Mouse (Mus musculus): ENCODE results near the gene Nhlrc4. TPM values are rescaled to one million over a fixed set of nuclear protein-coding genes. Genes with fewer than 3 reads are reported as not detected.

Nhlrc4 gene
- total RNA-seq, 2 experiments from 2014 or later = 0.30 TPM; not detected in 1

DNA sequence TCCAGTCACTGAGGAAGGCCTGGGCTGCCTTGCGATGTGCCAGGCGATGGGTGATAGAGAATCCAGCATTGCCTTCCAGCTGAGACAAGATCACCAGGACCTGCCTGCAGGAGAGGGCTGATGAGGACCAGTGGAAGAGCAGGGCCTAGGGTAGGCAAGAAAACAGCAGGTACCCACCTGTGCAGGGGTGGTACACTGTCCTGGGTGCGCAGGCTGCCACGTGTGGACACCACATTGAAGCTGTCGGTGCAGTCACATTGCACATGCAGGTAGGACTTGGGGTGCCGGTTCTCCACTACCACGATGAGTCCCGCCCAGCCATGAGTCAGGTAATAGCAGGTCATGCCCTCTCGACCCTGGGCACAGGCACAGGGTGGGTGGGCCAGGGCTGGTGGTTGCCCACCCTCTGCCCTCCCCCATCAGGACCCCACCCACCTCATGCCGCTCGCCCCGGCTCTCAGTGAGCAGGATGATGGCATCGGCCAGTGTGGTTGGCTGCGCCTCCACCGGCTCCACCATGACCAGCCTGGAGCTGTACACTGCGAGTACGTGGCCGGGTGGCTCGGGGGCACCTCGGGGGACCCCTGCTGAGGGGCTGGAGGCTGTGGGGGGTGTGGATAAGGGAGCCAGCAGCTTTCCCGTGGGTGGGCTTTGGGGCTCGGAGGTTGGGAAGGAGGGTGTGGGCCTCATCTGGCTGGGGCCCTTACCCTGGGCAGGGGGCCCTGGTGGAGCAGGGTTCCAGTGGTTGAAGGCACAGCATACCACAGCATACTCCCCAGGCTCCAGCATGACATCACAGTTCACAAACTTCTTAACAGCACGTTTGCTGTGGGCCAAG lies 15.1 kb upstream of the Nhlrc4 start:
- intact Hi-C loops (cut with DNase I) = no loop called here
- no peak for DNase-seq (ENCODE audit: low spot score in 2 of 2)

DNA sequence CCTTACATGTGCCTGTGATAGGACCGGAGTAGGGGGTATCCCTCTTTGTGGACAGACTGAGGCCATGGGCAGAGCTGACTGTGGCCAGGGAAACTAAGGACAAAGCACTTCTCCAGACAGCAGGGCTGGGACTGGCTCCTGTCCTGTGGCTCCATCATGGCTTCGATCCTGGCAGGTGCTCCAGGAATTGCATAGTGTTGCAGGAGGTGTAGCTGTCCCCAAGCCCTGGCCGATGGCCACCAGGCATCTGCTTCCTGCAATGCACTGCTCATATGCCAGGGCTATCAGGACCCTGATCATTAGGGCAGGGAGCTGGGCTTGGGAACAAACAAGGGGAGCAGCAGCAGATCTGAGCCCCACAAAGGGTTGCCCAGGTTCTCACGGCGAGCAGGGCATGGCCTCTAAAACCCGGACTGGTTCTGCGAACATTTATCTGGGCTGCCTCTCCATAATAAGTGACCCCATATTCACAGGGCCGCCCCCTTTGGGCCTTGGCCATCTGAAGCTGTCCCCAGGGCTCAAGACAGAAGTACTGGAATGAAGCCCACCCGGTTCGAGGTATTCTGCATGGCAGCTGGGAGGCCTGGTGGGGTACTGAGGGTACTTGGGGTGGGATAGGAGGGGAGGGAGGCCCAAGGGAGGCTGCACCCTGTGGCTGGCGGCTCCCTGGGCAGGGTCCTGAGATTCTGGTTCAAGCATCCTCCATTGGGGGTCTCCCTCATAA lies 14.2 kb upstream of the Nhlrc4 start:
- DNase-seq (ENCODE audit: low spot score in 2 of 2) = no peak
- intact Hi-C loops (cut with DNase I) = no loop called here

DNA sequence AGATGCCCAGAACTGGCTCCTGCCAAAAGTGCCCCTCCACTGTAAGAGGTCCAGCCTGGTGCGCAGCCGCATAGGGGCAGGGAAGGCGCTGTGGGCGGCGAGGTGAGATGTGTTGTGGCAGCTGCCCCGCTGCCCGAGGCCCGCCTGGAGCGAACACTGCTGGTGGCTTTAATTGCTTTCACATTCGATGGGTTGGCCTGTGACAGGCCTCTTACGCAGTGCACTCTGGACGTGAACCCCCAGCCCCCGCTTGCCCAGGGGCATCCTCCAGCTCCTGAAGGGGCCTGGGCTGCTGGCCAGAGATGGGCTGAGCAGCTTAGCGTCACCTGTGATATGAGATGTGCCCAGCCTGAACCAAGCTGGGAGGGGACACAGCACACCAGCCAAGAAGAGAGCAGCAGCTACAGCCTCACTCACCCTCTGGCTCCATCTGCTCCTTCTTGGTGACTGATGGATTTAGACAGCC lies 12.9 kb upstream of the Nhlrc4 start:
- no peak for DNase-seq (ENCODE audit: low spot score in 2 of 2)
- intact Hi-C loops (cut with DNase I) = no loop called here

DNA sequence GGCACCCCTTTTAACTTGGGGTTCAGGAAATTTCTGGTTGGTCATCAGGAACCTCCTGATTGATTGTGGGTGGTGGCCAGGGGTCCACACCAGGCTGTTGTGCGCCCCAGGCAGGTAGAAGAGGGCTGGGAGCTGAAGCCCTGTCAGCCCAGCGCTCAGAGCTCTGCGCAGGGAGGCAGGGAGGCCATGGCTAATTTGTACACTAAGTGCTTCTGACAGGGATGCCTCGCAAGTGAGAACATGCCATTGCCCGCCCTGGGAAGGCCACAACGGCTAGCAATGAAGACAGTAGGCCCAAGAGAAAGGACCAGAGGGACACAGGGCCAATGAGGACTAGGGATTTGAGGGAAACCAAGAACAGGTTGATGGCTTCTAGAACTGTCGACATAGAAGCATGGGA lies 11.9 kb upstream of the Nhlrc4 start:
- intact Hi-C loops (cut with DNase I) = no loop called here
- no peak for DNase-seq (ENCODE audit: low spot score in 2 of 2)

DNA sequence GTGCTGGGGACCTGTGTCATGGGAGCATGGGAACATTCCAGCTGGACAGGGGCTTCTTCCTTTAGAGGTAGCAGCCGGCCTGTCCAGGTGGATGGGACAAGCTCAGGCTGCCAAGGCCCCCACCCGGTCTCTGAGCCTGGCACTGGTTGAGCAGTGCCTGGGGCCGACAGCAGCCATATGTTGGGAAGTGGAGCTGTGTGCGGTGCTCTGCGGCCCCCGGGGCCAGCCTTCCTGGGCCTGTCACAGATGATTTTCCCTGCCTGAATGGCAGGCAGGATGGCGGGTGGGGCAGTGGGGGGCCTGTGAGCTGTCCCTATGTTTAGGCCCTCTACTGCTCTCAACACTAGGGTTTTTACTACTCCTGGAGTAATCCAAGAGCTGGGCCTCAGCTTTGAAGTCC lies 11.4 kb upstream of the Nhlrc4 start:
- intact Hi-C loops (cut with DNase I) = no loop called here

DNA sequence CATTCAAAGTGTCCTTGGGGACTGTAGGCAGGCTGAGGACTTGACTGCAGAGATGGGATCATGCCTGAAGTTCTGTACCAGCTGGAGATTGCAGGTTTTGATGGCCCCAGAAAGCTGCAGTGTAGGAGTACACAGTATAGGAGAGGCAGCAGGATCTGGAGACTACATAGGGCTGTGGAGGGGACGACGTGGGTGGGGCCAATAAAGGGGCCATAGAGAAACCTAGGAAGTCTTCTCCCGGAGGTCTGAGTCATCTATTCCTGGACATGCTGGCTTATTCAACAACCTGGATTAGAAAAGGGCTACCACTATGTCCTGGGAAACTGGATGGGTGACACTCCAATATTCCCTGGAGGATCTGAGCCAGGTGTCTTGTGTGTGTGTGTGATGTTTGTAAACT lies 11.0 kb upstream of the Nhlrc4 start:
- intact Hi-C loops (cut with DNase I) = no loop called here
- no peak for DNase-seq (ENCODE audit: low spot score in 2 of 2)

More for the DNA sequence above, 11.4 kb upstream of the Nhlrc4 start:
- no peak for DNase-seq (ENCODE audit: low spot score in 2 of 2)

DNA sequence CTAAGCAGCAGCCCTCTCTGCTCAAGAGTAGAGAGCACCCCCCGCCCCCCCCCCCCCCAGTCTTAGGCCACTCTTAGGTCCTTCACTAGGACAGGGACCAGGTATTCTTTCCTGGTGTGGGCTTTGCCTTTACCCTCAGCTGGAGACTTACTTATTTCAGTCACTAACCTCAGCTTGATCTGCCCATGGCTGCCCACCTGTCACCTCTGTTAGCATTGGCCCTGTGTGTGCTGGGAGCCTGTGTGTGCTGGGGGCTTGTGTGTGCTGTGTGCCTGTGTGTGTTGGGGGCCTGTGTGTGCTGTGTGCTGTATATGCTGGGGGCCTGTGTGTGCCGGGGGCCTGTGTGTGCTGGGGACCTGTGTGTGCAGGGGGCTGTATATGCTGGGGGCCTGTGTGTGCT lies 9.9 kb upstream of the Nhlrc4 start:
- intact Hi-C loops (cut with DNase I) = no loop called here
- no peak for DNase-seq (ENCODE audit: low spot score in 2 of 2)

DNA sequence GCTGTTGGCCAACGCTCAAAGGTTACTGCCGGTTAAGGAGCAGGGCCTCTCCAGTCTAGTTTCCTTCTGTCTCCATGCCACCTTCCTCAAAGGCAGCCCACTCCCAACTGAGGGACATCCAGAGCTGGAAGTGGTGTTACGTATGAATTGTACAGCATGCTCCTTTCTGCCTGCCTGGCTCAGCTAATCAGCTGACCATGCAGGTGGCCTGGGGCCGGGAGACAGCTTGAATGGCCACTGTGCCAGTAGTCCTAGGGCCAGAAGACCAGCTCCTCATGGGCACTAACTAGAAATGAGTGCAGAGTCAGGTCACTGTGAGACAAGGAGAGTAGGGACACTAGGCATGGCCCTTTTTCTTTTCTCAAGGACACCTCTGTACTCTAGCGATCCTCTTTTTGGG lies 8.4 kb upstream of the Nhlrc4 start:
- no peak for DNase-seq (ENCODE audit: low spot score in 2 of 2)
- intact Hi-C loops (cut with DNase I) = no loop called here

DNA sequence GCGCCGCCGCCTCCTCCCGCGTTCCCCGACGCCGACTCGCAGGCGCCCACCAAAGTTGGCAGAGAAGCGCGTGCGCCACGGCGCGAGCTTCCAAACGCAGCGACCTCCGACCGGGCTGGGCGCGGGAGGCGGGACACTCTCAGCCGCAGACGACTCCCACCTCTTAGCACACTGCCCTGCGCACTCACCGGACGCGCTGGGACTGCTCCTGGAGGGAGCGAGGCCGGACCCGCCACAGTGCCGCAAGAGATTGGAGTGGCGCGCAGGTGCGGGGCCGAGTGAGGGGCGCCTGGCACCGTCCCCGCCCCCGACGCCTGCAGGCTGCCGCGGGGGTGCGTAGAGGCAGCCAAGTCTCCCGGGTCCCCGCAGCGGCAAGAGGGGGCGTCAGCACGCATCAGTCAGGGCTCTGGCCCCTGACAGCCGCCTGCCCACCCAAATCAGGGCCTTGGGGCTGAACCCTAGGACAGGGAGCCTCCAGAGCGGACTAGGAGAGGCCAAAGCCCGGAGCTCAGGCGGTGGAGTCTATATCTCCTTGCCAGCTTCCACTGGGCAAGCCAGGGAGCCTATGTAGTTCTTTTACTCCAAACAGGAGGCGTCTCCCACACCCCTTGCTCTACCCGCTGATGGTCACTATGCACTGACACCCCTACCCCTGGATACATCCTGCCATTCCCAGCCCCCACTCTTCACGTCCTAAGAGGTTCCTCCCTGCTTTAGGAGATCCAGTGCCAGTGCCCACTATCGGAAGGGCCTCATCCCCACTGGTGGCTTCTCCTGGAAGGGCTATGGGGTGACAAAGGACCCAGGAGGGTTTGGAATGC lies 7.3 kb upstream of the Nhlrc4 start, which contains the start of gene A930017K11Rik:
TSS of gene A930017K11Rik (minus strand) at position 763 of the 821 bp plus-strand sequence.
- intact Hi-C loops (cut with DNase I) = no loop called here
- DNase-seq (ENCODE audit: low spot score in 2 of 2) = no peak

DNA sequence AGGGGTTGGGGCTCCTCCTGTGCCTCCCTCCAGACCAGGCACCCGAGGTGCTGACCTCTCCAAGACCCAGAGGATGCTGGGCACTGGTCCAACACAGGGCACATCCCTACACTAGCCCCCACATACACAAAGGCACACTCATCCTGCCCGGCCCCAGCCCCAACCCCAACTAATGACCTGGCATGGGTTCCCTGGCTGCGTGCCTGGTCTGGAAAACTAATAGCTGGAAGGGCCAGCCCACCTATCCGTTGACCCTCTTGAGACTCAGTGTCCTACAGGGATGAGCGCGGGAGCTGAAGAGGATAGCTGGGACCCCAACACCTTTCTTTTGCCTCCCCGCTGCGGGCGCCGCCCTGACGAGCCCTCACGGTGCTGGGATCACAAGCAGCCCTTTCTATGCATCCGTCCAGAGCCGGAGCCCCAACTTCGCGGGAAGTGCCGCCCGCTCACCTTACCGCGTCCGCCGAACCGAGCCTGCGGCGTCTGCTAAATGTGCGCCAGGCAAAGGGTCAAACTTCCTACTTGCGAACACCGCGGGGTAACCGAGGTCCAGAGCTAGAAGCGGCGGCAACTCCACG lies 6.6 kb upstream of the Nhlrc4 start:
- intact Hi-C loops (cut with DNase I) = no loop called here
- DNase-seq (ENCODE audit: low spot score in 2 of 2) = no peak

DNA sequence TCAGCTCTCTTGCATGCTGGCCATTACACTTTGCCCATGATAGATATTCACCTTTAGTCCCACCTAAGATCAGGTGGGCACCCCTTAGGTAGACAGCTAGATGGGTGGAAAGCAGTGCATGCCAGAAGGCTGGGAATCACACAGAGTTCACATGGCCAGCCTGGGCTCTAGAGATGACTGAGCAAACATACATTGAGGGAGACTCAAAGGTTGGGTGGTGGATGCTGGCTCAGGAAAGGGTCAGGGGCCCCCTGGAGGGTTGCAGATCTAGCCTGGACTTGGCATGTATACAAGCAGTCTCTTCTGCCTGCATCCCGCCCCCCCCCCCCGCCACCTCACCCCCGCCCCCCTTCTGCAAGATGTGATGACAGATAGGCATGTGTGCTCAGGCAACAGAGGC lies 5.9 kb upstream of the Nhlrc4 start:
- no peak for DNase-seq (ENCODE audit: low spot score in 2 of 2)
- intact Hi-C loops (cut with DNase I) = no loop called here

DNA sequence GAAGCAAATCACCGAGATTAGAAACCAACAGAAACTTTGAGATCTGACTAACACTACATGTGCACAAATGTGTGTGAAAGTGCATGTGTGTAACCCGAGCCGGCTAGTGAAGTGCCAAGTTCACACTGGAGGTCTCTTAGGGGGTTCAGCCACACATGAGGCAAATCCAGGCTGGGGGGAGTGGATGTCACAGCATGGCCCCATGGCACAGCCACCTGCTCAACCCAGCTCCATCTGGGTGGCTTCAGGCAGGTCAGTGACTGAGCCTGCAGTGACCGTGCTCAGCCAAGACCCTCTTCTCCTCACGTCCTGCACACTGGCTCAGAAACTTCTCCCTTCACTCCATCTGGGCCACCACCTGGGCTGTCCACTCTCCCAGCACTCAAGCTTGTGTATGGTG lies 5.2 kb upstream of the Nhlrc4 start:
- DNase-seq (ENCODE audit: low spot score in 2 of 2) = no peak
- intact Hi-C loops (cut with DNase I) = no loop called here

DNA sequence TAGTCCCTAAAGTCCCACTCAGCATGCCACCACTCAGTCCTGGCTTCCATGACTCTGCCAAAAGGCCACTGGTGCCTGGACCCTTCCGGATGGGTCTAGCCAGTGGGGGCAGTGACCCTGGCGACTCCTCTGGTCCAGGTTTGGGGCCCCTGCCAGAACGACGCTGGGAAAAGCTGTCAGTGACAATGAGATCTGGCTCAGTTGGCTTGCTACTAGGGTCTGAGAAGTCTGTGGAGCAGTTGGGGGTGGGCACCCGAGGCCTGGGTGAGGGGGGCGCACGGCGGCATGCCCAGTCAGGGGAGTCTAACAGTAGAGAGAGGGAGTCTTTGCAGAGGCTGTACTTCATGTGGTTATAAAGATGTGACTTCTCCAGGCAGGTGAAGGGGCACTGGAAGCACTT lies 3.3 kb upstream of the Nhlrc4 start:
- DNase-seq (ENCODE audit: low spot score in 2 of 2) = no peak

DNA sequence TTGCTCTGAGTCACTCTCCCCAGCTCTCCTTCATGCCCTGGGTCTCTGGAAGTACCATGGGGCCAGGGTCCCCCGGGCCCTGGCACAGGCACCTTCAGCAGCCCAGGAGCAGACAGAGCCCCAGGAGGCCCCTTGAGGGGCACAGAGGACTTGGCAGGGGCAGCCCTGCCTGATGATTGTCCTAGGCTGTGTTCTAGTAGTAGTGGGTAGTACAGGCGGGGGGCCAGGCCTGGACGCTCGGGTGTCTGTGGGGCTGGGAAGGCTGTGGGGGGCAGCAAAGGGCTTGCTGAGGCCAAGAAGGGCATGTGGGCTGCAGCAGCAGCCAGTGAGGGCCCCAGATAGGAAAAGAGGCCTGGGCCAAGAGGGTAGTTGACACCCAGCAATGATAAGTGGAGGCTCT lies 2.8 kb upstream of the Nhlrc4 start:
- DNase-seq (ENCODE audit: low spot score in 2 of 2) = no peak

More for the DNA sequence above, 3.3 kb upstream of the Nhlrc4 start:
- intact Hi-C loops (cut with DNase I) = no loop called here

DNA sequence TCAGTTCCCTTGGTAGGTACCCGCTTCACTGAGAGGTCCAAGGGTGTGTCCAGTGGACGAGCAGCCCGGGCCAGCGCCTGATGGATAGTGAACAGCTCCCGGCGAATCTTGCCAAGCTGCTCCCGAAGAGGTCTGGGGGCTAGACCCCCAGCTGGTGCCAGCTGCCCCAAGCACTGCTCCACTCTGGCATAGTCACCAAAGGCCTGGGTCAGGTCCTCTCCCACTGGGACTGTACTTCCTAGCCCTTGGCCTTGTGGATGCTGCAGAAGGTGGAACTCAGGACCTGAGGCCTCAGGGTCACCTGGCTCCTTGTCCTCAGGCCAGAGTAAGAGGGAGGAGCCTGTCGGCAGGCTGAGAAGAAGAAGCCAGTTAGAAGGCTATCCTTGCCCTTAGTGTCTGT lies 2.1 kb upstream of the Nhlrc4 start:
- DNase-seq (ENCODE audit: low spot score in 2 of 2) = no peak
- intact Hi-C loops (cut with DNase I) = no loop called here

More for the DNA sequence above, 2.8 kb upstream of the Nhlrc4 start:
- intact Hi-C loops (cut with DNase I) = no loop called here

DNA sequence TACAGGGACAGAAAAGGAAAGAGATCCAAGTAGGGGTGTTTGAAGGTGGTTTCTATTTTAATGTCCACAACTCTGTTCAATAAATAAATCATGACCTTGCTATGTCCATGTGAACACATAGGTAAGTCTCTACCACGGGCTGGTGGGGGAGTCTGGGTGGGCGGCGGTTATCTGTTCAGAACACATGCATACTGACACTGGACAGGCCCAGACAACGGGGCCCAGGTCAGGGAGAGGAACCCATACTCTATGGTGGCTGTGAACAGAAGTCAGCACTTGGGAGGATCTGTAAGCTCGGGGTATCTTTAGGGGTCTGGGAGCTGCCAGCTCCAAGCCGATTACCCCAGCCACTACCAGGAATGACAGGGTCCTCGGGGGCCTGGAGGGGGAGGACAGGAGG lies 1.6 kb upstream of the Nhlrc4 start:
- intact Hi-C loops (cut with DNase I) = no loop called here
- DNase-seq (ENCODE audit: low spot score in 2 of 2) = no peak

DNA sequence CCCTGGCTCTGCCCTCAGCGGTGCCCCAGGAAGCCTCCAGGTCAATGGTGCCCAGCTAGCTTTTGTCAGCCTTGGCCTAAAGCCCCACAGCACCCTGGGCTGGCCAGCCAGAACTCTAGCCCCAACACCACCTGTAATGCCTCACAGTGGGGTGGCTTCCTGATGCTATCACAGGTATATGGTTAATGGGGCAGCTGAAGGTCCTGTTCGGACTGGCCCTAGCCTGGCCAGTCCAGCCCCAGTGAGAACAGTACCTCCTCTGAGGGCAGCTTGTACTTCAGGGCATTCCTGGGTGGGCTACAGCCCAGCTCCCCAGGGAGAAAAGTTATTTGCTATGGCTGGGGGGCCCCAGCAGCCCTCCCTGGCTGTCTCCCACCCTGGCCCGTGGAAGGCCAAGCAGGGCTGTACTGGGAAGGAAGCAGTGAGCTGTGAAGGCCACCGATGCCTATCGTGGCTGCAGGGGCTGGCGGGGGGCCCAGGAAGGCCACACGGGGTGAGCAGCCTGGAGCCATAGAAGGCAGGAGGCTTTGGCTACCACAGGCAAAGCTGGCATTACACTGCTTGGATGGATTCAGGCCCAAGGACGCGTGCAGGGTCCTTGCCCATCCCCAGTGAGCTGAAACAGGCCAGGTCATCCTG lies 875 bp upstream of the Nhlrc4 start:
- no peak for DNase-seq (ENCODE audit: low spot score in 2 of 2)
- intact Hi-C loops (cut with DNase I) = no loop called here

DNA sequence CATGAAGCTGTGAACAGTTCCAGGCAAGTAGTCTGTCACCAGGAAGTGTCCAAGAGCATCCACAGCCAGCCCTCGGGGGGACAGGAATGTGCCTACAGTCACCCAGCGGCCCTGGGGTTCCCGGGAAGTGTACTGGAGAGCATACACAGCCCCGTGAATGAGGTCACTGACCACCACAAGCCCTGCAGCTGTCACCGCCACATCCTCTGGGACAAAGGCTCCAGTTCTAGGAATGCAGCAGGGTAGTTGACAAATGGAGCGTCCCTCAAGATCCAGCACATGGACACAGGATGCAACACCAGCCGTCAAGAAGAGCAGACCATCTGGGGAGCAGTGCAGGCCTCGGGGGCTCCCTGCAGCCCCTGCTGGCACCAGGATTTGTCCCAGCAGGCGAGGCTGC lies 992 bp downstream of the Nhlrc4 start:
- intact Hi-C loops (cut with DNase I) = loop anchor here (5.0 kb wide), 1 partner anchor 44 kb away; the partner anchor contains the start of gene Capn15
- no peak for DNase-seq (ENCODE audit: low spot score in 2 of 2)

DNA sequence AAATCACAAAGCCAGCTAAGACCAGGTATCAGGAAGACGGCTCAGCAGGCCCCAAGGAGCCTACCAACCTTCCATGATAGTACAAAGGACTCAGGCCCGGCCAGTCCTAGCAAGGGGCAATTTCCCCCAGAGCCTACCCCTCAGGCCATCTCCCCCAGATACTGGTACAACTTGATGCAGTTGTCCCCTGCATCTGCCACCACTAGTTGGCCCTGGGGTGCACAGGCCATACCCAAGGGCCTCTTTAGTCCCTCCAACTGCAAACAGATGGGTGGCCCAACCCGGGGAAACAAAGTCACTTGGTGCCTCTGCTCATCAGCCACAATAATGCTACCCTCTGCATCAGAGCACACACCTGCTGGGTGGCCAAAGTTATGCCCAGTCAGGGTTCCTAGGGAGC lies 1.5 kb downstream of the Nhlrc4 start:
- intact Hi-C loops (cut with DNase I) = loop anchor here (5.0 kb wide), 1 partner anchor 44 kb away; the partner anchor contains the start of gene Capn15

More for the DNA sequence above, 1.5 kb downstream of the Nhlrc4 start:
- DNase-seq (ENCODE audit: low spot score in 2 of 2) = no peak

Measured in left cerebral cortex, postnatal 36 days (tissue).